Mouse (Mus musculus) B cell, adult 2 months (primary cell): Measurements from ENCODE around the gene Ndufb4.
"Not testable (repeated sequence)": the region's sequence is repeated elsewhere in the genome, so short reads cannot be mapped to it uniquely, and the experiment has no call there.

Experiments used
- DNase-seq, 2 experiments: peaks; one replicate each; pipeline ENCODE4 v3.0.0; 2022

Ndufb4 gene

GRCm38 (mm10) chr16:37653731-37654657 is at the start of gene Ndufb4:
TSS of gene Ndufb4 (minus strand) at chr16:37654453.
- peak; percentile 92 to 93 for DNase-seq

DNA sequence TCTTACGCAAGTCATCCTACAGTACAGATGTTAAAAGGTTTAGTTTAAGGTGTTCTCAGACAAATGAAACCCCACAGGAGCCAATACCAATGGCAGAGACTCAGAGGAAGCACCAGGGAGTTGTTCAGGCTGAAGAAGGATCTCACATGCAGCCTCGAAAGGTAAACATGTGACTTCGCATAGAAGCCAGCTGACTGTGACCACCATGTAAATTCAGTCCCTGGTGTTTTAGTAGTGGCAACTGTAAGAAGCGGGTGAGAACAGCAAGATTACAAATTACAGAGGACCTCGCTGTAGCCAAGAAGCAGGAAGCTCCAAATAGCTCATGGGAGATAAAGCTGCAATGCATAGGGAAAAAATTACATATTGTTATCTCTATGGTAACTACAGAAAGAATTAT is 49.6 kb upstream of the Ndufb4 start:
- DNase-seq, result no peak

DNA sequence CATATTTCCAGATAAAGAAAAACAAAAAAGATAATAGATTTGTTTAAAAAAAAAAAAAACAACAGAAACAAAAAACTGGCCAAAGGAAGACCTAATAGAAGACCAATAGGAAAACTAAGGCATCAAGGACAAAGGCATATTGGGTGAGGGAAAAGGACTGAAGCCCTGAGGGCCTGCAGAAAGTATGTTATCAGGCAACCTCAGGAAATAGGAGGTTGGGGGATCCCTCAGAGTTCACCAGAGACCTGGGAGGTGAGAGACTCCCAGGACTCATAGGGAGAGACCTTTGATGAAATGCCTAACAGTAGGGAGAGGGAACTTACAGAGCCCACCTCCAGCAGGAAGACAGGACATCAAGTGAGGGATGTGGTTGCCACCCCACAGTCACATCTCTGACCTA is 45.8 kb upstream of the Ndufb4 start:
- not testable (repeated sequence) for DNase-seq

DNA sequence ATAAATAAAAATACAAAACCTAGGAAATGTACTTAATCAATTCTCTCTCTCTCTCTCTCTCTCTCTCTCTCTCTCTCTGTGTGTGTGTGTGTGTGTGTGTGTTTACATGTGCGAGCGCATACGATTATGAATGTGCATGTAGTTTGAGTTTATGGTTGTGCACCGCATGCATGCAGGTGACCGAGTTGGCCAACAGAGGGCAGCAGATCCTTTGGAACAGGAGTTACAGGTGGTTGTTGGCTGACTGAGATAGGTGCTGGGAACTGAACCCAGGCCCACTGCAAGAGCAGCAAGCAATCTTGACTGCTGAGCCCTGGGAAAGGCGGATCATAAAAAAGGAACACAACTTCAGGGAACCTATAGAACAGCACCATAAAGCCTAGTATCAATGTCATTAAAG is 44.5 kb upstream of the Ndufb4 start:
- no peak for DNase-seq

GRCm38 (mm10) chr16:37697271-37697670 is 43.0 kb upstream of the Ndufb4 start:
- DNase-seq, result no peak

- DNase-seq, result peak; percentile 22 to 35
These were observed 36.9 kb upstream of the Ndufb4 start for GRCm38 (mm10) chr16:37690932-37691730.

- DNase-seq, result no peak
These were observed 36.2 kb upstream of the Ndufb4 start for GRCm38 (mm10) chr16:37690465-37690864.

DNA sequence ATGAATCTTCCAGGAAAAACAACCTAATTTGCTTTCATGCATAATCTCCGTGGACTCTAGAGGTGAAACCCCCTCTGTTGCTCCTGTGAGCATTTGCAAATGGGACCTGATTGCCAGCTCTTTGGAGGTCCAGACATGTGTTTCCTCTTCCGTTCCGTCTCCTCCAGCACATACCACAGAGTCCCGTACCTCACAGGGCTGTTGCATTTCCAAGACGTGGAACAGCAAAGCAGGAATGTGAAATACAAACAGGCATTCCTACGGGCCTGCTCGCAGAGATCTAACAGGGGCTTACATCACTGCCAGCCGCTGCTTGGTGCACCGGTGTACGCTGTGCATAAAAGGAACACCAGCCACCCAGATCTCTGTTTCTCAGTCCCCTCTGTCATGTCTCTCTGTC is 35.7 kb upstream of the Ndufb4 start:
- no peak for DNase-seq

DNA sequence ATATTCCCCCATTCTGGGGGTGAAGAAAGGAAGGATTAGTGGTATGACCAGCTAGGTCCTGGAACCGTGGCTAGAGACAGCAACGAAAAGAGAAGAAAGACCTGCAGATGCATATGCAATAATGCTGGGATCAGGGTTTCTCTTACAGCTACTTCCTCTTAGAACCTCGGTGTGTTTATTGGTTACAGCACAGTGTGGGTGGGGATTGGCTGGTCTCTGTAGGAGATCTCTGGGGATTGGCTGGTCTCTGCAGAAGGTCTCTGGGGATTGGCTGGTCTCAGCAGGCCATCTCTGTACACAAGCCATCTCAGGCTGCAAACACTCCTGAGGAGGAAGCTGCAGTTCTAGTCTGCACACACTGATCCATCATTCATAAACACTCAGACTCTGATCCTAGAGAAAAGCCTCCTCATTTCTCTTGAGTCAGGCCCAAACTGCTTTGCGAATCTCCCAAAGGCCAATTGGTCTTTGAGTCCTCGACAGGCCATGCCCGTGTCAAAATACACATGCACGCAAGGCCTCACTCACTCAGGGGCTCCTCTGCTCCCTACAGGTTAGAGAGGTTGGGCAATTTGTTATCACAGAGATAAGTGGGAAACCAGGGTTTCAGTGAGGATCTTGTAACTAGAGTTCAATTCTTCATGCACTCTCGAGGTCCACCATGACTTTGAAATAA is 35.1 kb upstream of the Ndufb4 start:
- peak; percentile 71 to 79 for DNase-seq

- peak; percentile 62 to 70 for DNase-seq
These were observed 33.9 kb upstream of the Ndufb4 start for GRCm38 (mm10) chr16:37688181-37688580.

DNA sequence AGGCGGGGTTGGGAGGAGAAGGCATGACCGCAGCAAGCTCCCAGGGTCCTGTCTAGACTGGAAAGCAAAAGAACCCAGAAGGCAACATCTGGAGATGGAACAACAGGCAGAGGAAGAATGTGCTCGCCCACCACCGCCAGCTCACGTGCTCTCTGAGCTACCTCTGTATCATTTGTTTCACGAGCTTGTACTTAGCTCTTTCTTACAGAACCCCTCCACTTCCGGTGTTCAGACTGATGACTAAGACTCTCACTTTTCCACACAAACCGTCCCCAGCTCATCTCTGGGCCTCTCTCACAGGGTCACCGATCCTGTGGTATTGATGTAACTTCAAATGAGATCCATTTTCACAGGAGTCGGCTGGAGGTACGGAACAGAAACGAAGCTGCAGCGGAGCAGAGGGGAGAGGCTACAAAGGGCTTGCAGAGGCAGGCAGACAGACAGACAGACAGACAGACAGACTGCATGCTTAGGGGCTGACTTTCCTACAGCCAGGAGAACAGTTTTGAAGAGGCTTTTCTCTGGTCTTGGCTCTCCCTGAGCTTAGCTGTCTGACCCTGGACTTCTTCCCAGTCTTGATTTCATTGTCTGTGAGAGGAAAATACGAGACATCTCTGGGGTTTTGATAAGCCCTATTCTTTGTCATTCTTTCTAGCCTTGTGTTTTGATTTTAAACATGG is 33.2 kb upstream of the Ndufb4 start:
- DNase-seq, result no peak

DNA sequence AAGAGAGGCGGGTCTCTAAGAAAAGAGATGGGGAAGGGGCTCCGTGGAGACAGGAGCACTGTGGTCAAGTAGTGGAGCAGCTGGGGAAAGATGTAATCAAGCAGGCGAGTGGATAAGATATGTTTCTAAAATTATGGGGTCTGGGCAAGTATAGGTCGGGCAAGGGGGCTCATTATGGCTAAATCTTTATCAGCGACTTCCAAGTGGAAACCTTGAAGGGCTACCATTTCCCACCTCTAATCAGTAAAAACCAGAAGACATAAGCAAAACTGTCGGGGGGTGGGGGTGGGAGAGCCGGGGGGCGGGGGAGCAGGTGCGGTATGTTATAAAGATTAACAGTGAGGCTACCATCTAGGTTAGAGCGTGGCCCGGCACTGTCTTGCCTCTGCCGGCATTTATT is 32.6 kb upstream of the Ndufb4 start:
- no peak for DNase-seq

DNA sequence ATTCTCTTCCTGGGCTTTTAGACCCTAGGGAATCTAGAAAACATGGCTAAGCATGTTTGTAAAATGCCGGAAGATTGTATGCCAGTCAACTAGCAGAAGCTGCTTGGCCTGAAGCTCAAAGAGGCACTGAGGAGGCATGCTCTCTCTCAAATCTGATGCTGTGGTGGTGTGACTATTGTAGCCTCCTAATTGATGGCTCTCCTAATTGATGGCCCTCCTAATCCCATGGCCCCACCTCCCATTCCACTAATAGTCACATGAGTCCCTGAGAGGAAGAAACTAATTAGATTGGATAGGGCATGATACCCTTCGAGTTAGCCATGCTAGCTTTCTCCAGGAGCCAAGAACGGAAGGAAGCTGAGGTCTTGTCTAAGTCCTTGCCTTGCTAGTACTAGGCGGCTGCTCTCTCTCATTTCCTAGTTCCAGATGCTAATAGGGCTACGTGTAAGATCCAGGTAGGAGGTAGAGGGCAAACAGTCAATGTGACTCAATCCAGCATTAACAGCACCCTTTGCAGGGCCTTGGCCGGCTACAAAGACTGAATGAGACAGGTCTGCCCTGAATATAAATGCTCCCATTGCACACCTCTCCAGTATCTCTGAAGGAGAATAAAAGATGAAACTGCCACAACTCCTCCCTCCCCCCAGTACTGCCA is 31.8 kb upstream of the Ndufb4 start:
- no peak for DNase-seq

GRCm38 (mm10) chr16:37684634-37685441 is 30.6 kb upstream of the Ndufb4 start:
- DNase-seq, result peak; percentile 78 to 80

- no peak for DNase-seq
These were observed 30.0 kb upstream of the Ndufb4 start for GRCm38 (mm10) chr16:37684259-37684633.

DNA sequence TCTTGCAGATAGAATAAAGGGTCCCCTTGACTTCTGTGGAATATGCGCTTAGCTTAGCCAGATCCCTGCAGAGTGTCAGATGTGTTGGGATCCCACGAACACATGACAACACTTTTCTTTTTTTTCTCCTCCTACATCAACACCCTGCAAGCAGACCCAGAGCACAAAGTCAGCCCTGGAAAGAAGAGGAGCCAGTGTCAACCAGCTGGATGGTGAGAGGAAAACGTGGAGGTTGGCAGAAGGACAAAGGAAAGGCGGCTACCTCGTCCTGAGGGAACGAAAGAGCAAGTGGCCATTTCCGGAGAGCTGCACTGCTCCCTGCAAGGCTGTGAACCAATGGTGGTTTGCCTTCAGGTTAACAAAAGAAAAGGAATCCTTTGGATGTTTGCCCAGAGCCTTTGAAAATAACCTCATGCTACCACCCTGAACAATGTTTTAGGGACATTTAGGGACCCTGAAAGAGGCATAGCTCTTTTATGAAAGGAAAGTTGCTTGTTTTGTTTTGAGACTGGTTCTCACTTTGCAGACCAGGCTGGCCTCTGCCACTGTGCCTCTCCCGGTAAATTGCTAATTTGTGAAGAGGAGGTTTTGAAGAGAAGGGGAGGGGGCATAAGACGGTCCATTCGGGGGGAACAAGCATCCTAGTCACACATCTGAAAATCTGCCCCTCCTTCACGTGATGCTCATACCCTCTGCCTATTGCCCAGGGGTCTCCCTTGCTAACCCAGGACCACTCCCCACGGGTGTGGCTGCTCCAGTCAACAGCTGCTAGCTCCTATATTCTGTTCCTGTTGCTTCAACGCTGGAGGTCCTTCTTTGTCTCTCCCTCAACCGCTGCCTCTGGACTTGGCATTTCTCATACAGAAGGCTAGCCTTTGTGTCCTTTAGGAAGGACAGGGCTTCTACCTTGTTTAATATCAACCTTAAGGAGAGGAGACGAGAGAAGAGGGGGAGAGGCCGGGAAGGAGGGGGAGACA is 29.2 kb upstream of the Ndufb4 start:
- no peak for DNase-seq

GRCm38 (mm10) chr16:37682309-37682975 is 28.2 kb upstream of the Ndufb4 start:
- peak; percentile 73 to 75 for DNase-seq

DNA sequence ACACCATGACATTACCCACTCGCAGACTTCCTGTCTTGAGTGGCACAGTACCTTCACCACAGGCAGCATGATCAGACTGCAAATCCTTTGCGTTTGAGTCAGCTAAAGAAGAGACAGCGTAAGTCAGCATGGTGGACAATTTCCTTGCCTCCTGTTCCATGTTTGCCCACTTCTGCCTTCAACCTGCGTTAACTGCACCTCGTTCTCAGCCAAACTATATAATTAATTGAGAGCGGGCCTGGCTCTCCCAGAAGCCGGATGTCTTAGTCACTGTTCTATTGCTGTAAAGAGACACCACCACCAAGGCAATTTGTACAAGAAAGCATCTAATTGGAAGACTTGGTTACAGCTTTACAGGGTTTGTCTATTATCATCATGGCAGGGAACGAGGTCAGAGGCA is 26.6 kb upstream of the Ndufb4 start:
- no peak for DNase-seq

DNA sequence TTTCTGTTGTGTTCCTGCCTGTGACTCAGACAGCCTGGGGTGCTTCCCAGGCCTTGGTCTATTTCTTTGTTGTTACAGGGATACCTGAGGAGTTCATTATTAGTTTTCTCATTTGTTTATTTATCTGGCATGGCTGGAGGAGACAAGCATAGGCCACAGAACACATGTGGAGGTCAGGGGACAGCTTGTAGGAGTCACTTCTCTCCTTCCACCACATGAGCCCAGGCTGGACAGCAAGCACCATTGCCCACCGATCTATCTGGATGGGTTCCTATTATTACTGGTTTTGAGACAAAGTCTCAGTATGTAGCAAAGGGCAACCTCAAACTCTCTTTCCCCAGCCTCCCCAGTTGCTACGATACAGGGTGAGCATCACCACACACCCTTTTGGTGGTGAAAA is 26.0 kb upstream of the Ndufb4 start:
- DNase-seq, result no peak
